Mouse (Mus musculus): ENCODE results near the gene Stard3. TPM values are rescaled to one million over a fixed set of nuclear protein-coding genes. Genes with fewer than 3 reads are reported as not detected.

The Stard3 gene
- 10 to 100 TPM; 19.2 to 19.5 TPM for total RNA-seq (2021)
- long read RNA-seq, transcript Stard3-201 (15 exons, 2,070 nt) = major isoform, 29 of 41 reads
- long read RNA-seq, partial matches to known transcripts = 2 of 41 reads
- long read RNA-seq, other reads (novel, unspliced or antisense) = 10 of 41 reads

DNA sequence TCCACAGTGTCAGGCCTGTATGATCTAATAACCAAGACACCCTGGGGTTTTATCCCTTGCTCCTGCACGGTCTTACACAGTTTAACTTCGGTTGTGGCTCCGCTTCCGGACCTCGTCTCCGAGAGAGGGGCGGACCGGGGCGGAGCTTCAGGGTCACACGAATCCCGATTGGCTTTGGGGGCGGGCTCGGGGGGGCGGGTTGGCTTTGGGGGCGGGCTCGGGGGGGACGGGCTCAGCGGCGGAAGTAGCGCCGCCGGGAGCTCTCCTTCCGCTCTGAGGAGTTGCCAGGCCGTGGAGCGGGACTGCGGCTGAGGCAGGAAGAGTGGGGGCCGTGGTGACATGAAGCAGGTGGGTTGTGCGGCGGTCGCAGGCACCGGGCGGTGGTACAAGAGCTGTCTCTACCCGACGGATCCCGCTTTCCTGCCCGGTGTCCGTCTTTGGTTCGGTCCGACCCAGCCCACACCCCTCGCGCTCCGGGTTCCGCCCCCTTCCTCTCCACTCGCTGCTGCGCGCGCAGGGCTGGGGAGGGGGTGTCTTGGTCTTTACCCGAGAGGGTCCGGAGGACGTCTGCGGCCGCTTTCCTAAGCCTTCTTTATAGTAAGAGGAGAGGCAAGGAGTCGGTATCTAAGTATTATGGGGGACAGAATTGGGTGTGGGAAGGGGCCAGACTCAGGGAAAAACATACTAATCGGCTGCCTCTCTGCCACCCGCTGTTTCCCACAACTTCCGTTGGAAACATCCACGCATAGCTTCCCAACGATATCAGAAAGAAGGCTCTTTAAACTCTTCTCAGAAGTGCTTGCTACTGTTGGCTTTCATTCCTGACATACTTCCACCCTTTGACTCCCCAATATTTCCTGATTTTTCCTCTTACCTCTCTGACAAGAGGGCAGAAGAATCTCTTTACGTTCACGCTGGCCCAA, at the start of gene Stard3:
TSS of gene Stard3 (plus strand) at position 208 of the 923 bp plus-strand sequence.
- DNase-seq (ENCODE audit: low spot score in 2 of 2) = peak; percentile 86 to 87

DNA sequence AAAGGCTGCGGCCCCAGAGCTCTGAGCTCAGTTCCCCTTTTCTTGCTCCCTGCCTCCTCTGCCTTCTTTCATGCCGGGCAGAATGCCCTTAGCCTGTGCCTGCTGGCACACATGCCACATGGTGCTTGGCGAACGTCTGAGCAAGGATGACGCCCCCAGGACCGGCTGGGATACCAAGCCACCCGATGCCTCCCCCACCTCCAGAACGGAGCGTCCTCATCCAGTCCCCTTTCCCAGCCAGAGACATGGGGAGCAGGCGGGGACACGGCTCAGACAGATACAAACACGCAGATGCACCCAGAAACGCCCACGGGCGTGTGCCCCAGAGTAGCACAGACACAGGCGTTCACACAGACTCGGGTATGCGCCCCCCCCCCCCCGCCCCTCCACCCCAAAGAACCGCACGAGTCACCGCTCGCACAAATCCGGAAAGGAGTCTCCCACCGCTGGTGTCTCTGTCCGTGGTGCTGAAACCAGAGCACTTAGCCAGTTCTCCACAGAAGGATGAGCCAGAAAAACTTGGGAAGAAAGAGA, 44.3 kb upstream of the Stard3 start:
- DNase-seq (ENCODE audit: low spot score in 2 of 2) = peak; percentile 71 to 76

DNA sequence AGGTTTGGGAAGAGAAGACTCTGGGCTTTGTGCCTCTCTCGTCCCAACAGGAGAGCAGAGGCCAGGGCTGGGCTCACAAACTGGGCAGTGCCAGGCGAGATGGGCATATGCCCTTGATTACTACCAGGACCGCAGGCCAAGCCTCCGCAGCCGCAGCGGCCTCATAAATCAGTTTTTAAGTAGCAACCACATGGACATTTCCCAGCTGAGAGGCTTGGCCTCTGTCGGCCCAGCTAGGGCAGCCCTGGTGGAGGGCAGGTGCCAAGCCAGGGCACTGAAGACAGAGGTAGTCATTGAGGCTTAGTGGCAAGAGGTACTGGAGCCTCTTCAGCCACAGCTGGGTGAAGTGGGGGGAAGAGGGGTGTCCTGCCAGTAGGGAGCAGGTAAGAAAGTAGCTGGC, 40.7 kb upstream of the Stard3 start:
- DNase-seq (ENCODE audit: low spot score in 2 of 2) = no peak

DNA sequence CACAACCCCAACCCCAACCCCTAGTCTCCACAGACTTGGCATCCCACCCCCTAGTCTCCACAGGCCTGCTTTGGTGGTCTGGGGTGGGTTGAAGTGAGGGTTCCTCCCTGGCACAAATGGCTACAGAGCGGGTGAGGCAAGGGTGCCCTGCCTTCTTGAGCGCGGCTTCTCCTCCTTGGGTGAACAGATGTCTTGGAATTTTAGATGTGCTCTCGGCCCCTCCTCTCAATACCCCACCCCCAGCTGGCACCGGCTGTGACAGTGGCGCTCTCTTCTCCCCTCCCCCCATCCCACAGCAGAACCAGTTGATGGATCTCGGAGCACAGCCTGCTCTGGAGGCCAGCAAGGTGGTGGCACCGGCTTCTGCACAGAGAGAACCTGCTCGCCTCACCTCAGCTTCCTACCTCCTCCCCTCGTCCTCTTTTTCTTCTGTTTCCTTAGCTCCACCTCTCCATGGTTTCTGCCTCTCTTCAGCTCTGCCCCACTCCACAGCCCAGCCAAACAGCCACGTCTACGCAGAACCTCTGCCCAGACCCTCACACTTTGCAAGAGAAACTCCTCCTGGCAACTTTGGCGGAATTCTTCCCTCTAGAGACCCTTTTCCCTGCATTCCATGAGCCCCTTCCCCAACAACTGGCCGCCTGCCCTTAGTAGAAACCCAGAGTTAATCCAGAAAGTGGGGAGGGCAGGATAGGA, 39.6 kb upstream of the Stard3 start:
- DNase-seq (ENCODE audit: low spot score in 2 of 2) = no peak

DNA sequence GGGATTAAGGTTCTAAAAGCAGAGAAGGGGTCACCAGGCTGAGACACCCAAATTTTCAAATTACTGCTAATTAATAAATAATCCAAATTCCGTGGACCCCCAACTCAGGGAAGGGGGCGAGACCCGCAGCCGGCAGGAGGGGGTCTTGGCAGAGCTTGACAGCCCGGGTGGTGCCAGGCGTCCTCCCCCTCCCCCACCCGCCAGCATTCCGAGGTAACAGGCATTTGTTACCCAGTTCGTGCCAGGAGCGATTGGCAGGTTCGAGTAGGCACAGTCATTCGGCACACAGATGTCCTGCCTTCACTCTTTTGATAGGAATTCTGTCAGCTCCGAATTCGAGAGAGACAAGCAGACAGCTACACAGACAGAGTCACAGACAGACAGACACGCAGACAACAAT, 39.0 kb upstream of the Stard3 start:
- DNase-seq (ENCODE audit: low spot score in 2 of 2) = peak; percentile 63 to 73

DNA sequence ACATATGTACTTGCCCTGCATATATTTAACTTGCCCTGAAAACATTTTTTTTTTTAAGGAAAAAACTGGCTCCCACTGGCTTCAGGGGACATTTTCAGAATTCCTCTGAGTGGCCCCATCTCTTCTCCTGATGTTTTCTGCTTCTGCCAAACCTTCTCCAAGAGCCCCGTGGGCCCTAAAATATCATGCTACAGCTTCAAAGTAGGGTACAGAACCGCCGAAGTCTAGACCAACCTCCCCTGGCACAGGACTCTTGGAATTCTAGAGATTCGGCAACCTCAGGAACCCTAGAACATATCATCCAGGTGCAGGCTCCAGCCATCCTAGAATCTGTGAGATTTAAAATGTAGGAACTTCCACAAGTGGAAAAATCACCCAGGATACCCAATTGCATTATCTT, 38.6 kb upstream of the Stard3 start:
- DNase-seq (ENCODE audit: low spot score in 2 of 2) = no peak

DNA sequence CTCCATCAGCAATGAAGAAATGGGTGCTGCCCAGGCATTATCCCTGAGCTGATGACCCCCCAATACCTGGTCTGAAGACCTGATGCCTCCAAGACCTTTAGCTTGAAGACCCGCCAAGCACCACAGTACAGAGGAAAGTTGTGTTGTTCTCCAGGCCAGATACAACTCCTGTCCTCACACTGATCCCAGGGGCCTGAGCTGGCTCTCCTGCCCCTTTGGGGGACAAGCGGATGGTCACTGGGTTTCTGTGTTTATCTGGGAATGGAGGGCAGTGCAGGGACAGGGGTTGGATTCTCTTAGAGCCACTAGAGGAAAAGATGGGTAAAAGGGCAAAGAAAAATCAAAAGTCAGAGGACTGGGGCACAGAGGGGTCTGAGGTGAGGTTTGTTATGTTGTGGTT, 38.2 kb upstream of the Stard3 start:
- no peak for DNase-seq (ENCODE audit: low spot score in 2 of 2)

DNA sequence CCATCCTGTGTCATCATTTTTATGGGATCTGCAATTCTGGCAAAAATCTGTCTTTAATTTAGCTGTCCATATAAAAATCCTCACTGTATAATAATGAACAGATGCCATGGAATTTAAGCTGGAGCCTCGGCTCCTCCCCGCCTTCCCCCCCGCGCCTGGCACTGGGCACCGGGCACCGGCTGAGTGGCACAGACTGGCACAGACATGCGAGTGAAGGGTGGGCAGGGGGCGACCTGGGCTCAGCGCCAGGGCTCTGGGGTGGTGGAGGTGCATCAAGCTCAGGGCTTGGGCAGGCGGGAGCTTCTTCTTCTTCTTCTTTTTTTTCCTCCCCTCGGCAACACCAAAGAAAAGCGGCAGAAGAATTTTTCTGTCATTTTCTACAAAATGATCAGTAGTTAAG, 37.8 kb upstream of the Stard3 start:
- DNase-seq (ENCODE audit: low spot score in 2 of 2) = peak; percentile 54 to 69

DNA sequence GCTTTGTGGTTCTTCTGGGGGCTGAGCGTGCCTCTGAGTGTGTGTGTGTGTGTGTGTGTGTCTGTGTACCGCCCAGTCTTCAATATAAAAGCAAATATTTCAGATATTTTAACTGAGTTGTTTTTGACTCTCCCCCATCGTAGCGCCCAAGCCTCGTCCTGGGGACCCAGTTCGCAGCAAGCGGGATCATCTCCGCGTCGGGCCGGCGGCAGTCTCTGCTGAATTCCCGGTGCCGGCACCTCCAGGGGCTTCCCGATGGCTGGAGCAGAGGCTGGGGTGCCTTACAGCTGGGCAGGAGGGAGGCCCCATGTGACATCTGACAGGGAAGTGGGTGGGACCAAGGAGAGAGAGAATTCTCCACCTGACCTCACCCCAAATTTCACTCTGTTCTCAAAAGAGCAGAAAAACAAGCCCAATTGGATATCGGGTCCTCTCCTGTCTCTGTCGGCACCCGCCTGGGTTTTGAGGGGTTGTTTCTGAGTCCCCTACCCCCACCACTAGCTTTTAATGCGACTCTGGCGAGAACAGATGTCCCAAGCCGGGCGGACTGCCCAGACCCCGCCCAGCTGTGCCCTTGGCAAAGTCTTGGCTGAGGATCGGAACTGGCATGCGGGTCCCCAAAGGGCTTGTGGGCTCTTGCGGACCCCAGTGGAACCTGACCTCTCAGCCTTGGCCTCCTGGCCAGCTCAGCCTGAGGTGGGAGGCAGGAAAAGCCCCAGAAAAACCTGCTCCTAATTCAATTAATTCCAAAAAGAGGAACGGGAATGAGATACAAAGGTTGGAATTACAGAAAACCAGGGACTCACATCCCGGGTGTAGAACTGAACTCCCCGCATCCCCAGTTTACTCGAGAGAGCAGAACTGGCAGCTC, 37.1 kb upstream of the Stard3 start:
- DNase-seq (ENCODE audit: low spot score in 2 of 2) = peak; percentile 67 to 77

DNA sequence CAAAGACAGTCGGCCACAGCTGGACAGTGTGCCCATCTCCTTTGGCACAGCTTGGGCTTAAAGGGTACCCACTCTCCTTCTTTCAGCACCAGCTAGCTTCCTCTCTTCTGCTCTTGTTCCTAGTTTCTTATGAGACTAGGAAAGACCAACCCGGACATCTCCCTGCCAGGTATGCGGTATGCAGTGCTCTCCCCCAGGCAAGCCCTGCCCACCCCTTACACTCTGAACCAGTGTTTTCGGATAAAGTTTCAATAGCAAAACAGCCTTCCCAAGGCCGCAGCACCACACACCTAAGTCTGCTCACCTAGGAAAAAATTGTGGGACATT, 36.5 kb upstream of the Stard3 start:
- no peak for DNase-seq (ENCODE audit: low spot score in 2 of 2)

DNA sequence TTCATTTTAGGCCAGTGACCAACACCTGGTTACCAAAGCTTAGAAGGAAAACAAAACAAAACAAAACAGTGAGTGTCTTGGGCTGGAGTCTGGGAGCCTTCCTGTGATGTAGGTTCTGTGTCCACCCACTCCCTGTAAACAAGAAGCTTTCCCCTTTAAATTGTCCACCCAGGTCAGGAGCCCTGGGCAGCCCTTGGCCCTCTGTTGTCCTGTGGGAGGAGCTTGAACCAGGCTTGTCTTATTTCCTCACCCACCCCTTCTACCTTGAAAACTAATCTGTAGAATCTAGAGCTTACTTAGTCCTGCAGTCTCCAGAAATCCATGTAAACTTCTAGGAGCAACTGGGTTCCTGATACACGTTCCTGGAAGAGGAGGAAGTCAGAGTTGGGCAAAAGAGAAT, 36.0 kb upstream of the Stard3 start:
- DNase-seq (ENCODE audit: low spot score in 2 of 2) = no peak

DNA sequence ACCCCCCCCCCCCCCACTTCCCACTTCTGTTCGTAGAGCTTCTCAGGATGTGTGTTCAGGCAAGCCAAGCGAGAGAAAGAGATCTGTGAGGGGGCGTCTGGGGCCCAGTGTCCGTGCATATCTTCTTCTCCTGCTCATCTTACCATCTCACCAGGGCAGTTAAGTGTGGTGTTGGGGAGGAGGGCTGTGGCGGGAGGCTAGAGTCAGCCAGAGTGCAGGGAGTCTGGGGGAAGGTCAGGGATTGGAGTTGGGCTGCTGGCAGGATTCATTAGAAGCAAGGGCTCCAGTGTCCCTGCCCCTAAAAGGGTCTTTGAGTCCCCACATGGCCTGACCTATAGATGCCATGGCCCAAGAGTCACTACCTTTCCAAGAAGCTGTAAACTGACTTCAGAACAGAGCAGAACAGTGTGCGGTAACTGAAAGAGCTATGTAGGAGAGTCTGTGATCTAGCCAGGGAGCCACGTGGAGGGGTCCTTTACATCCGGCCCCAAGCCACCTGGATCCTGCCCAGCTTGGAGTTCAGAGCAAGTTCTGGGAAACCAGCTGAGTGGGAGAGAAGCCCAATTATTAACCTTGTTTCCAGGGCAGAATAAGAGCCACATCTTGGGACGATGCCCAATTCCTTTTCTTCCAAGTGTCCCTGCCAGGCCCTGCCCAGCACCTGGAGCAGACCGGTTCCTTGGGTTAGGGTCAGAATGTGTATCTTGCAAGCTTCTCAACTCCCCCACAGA, 34.9 kb upstream of the Stard3 start:
- no peak for DNase-seq (ENCODE audit: low spot score in 2 of 2)

DNA sequence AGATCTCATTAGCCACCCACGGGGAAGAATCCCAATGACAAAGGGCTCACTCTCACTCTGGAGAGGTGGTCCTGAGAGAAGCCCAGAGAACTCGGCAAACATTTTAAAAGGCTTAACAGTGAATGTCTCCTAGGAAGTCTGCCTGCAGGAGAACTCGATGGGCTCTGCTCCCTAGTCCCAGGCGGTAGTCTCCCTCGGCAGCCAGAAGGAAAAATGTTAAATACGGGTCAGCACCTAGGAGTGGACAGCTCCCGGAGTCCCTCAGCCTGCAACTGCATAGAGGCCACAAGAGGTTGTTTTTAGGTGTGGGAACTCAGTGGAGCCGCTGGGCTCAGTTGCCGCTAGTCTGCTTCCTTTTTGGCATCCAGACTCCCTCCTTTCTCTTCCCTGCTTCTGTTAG, 34.2 kb upstream of the Stard3 start:
- DNase-seq (ENCODE audit: low spot score in 2 of 2) = peak in 1 of 2 experiments; percentile 55

DNA sequence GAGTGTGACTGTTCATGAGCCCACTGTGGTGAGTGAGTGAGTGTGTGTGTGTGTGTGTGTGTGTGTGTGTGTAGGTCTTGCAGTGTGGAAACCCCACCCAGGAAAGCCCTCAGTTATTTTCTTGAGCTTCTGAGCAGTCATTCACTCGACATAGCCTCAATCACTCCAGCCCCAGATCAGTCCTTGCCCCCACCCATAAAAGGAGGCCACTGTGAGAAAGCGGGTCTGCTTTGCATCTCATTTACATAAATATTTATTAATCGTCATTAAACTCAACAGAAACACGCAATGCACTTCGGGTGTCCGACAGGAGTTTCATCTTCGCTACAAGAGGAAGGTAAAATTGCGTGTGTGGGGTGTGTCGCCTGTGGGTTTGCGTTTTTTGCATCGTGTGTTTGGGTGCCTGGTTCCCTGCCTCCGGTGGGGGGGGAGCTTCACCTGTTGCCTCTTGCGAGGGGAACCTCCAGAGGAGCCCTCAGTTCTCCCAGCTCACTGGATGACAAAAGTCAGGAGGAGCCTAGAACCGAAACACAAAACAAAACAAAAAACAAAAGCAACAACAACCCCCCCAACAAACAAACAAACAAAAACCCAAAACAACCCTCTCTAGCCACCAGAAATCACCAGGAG, 32.9 kb upstream of the Stard3 start:
- no peak for DNase-seq (ENCODE audit: low spot score in 2 of 2)

DNA sequence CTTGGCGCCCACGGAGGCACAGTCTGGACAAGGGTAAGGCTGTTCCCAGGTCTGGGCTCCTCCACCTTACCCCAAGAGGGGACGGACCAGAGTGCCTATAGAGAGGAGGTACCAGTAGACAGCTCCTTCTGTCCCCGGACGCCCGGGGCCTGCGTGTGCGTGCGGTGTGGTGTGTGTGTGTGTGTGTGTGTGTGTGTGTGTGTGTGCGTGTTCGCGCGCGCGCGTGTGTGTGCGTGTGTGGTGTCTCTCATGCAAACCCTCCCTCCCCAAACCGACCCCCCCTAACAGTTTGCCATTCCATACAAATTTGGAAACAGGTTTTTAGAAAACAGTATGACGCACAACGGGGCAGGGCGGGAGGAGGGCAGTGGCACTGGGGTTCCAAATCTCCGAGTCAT, 32.3 kb upstream of the Stard3 start:
- DNase-seq (ENCODE audit: low spot score in 2 of 2) = no peak

DNA sequence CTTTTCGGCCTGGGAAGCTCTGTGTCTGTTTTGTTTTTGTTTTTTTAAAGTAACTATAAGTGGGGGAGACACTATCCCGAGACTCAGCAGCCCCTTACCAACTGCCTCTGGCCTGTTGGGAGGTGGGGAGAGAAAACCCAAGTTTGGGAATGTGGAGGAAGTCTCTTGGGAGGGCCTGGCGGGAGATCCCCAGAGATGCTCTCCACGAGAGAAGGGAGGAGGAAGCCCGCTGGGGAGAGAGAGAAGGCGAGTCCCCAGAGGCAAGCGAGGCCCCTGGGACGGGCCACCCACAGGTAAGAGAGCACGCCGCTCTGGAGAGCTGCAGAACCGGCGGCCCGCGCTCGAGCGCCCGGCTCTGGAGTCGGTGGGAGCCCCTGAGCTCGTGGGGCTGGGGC, 31.4 kb upstream of the Stard3 start:
- DNase-seq (ENCODE audit: low spot score in 2 of 2) = no peak

DNA sequence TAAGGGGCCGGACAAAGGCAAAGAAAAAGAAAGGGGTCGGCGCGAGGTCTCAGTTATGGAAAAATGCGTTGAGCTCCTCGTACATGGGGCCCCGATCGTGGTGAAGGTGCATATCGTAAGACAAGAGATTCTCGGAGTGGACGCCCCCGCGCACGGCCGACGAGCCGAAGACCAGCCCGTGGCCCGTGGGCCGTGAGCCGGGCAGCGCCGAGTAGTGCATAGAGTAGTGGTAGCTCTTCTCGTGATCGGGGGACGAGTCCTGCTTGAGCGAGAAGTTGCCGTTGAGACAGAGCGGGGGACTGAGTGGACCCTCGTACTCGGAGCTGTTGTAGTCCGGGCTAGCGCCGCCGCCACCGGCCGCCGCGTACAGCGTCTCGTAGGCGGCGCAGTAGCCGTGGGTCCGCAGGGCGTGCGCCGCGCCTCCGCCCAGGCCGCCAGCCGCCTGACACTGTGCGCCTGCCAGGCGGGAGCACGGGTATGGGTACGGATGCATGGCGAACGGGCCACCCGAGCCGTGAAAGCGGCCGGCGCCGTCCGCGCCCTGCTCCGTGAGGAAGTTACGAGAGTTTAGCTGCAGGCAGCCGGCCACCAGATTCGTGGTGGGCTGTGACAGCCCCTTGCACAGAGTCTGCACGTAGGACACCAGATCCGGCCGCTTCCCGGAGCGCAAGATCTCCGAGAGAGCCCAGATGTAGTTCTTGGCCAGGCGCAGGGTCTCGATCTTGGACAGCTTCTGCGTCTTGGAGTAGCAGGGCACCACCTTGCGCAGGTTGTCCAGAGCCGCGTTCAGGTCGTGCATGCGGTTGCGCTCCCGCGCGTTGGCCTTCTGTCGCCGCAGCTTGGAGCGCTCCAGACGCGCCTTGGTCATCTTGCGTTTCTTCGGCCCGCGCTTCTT, 30.8 kb upstream of the Stard3 start:
- no peak for DNase-seq (ENCODE audit: low spot score in 2 of 2)

DNA sequence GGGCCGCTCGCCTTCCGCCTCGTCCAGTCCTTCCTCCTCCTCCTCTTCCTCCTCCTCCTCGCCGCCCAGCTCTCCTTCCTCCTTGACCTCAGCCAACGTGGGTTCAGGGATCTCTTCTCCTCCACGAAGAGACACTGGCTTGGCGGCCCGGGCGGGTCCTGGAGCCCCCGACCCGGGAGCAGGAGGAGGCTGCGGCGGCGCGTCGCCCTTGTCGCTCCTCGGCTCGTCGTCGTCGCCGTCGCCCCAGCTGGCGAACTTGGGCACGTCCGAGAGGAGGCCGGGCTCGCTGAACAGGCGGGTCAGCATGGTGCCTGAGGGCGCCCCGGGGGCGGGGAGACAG, 30.2 kb upstream of the Stard3 start:
- DNase-seq (ENCODE audit: low spot score in 2 of 2) = peak in 1 of 2 experiments; percentile 53

Data from layer of hippocampus, postnatal 10 days (tissue).